Mouse (Mus musculus): ENCODE data around the gene Kcnab2.

DNA sequence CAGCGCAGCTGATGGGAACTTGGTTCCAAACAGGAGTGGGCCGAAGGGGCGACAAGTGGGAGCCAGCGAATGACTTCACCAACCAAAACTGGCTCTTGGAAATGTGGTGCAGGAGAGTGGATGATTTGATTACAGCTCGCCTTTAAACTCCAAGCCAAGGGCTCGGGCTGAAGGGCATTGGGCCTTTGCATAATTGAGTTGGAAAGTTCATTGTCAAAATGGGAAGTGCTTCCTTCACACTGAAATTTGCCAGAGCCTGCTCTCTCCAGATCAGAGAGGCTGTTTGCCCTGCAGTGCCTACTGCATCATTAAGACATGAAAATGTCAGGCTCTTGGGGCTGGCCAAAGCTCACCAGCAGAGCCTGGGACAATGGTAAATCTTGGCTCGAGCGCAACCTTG lies 71.1 kb downstream of the Kcnab2 start:
- no peak for TF ChIP-seq CTCF (conservative IDR thresholded peaks at IDR 0.05; ENCODE audit: insufficient read depth, insufficient read length, low read depth, low read length)
- no peak for TF ChIP-seq POLR2A (IDR thresholded peaks at IDR 0.05; ENCODE audit: low read depth, low read length)

All from kidney, adult 2 months (tissue).